Mouse (Mus musculus): ENCODE measurements around the gene Gpatch4.

GRCm38 (mm10) chr3:88057030-88057429, 14.1 kb downstream of the Gpatch4 start:
- TF ChIP-seq HCFC1 (IDR thresholded peaks at IDR 0.05; ENCODE audit: borderline replicate concordance, insufficient read depth, low read length) (no peak), ZC3H11A (IDR thresholded peaks at IDR 0.05; ENCODE audit: borderline replicate concordance, low read depth, low read length) (no peak), ZNF384 (IDR thresholded peaks at IDR 0.05; ENCODE audit: low read depth, low read length) (no peak)

All from ES-E14 (cell line).